Mouse (Mus musculus) midbrain, embryonic 13.5 days (tissue): Measurements from ENCODE around the gene Tmem108. TPM values are rescaled to one million over a fixed set of nuclear protein-coding genes. Genes with fewer than 3 reads are reported as not detected.

Experiments used
- ATAC-seq: fragments of 200-750 bp; cut with Nextera tagmentation; 2 replicates; pipeline ENCODE4 v1.8.0; 2017; ENCODE audit warnings: mild to moderate bottlenecking, moderate TSS enrichment, moderate library complexity
- H3K27ac ChIP-seq: fragments of 300-500 bp; sonication (generic); 2 replicates; pipeline ENCODE4 v1.5.1; 2015; ENCODE audit warnings: inconsistent platforms, mild to moderate bottlenecking, moderate library complexity
- H3K27me3 ChIP-seq: fragments of 300-500 bp; sonication (generic); 2 replicates; pipeline ENCODE4 v1.6.1; 2015; ENCODE audit warnings: mild to moderate bottlenecking, inconsistent platforms
- H3K36me3 ChIP-seq: fragments of 300-500 bp; sonication (generic); 2 replicates; pipeline ENCODE4 v1.6.1; 2015; ENCODE audit warnings: mild to moderate bottlenecking, inconsistent platforms
- H3K4me1 ChIP-seq: fragments of 300-500 bp; sonication (generic); replicated peaks from 2 replicates; pipeline ENCODE4 v1.6.1; 2015; ENCODE audit warnings: inconsistent platforms
- H3K4me2 ChIP-seq: fragments of 300-500 bp; sonication (generic); replicated peaks from 2 replicates; pipeline ENCODE4 v1.6.1; 2015; ENCODE audit warnings: moderate library complexity, mild to moderate bottlenecking, inconsistent platforms
- H3K4me3 ChIP-seq: fragments of 300-500 bp; sonication (generic); replicated peaks from 2 replicates; pipeline ENCODE4 v1.5.1; 2015; ENCODE audit warnings: mild to moderate bottlenecking, inconsistent platforms
- H3K9ac ChIP-seq: fragments of 300-500 bp; sonication (generic); replicated peaks from 2 replicates; pipeline ENCODE4 v1.6.1; 2015; ENCODE audit warnings: mild to moderate bottlenecking, inconsistent platforms
- H3K9me3 ChIP-seq: fragments of 300-500 bp; sonication (generic); 2 replicates; pipeline ENCODE4 v1.6.1; 2016; ENCODE audit warnings: mild to moderate bottlenecking, inconsistent platforms
- WGBS: fragments of 180-500 bp; shearing (Covaris S2); methylation state at CpG from one replicate; pipeline ENCODE4 v1.1.7; 2015; 5-methylcytosine and 5-hydroxymethylcytosine counted together
- polyA plus RNA-seq: library from polyadenylated mRNA; unstranded; fragments of >200 nt; fragmentation: Nextera tagmentation; extraction: Ambion mirVana; gene quantifications from 2 replicates; pipeline ENCODE4 v1.2.1, GENCODE M21; 2015

The Tmem108 gene
- polyA plus RNA-seq, 1 experiment from 2014 or later = 23.4 TPM

DNA sequence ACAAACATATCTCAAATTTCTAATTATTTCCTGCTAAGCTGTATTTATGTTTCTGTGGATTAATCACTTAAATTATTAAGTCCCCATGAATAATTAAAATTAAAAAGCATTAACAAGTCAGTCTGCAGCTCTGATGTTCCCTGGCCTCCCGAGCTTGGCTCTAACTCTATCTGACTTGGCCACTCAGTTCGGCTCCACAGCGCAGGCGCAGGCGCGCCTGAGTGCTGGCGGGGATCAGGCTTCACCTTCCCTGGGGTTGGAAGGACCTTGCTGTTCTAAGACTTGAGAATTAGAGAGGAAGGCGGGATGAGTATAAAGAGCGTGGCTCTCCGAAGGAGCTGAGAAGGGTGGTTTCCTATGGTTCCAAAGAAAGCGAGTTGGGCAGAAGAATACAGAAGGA, 41.6 kb downstream of the Tmem108 start:
- Histone ChIP-seq H3K27ac (no peak overlapping the region), H3K4me3 (no peak overlapping the region), H3K4me2 (no peak overlapping the region), H3K27me3 (no peaks in the 10 kb centered on the region), H3K36me3 (peaks cover 6% of the 10 kb centered on the region; the same call in 1 of the 2 replicates), H3K4me1 (no peaks in the 10 kb centered on the region), H3K9me3 (no peaks in the 10 kb centered on the region), H3K9ac (no peak overlapping the region)
- ATAC-seq = no peak
- WGBS = 89% methylated on average over 11 of the region's 11 CpGs

DNA sequence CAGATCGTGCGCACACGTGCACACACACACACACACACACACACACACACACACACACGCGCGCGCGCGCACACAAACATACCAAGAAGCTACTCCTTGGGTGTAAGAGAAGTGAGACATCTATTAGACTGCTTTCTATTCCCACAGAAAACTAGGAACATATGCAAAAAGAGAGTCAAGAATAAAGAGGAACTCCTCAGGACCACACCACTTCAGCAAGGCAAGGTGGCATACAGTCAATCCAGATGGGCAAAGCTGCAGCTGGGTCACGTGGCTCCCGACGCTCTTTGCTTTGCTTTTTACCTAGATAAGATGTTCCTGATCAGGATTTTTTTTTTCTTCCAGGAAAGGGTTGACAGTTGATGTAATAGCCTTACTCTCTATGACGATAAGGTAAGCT, 45.6 kb downstream of the Tmem108 start:
- no peak overlapping the region for H3K4me2 ChIP-seq
- ATAC-seq = no peak
- H3K27me3 ChIP-seq = no peaks in the 10 kb centered on the region
- no peaks in the 10 kb centered on the region for H3K9me3 ChIP-seq
- H3K4me1 ChIP-seq = 0 out of 2 replicates have a peak, but pooled peaks cover 5% of the 10 kb centered on the region
- 95% methylated on average over 13 of the region's 13 CpGs for WGBS
- no peak overlapping the region for H3K27ac ChIP-seq
- no peak overlapping the region for H3K4me3 ChIP-seq
- H3K9ac ChIP-seq = no peak overlapping the region
- peaks cover 3% of the 10 kb centered on the region; the same call in 1 of the 2 replicates for H3K36me3 ChIP-seq

DNA sequence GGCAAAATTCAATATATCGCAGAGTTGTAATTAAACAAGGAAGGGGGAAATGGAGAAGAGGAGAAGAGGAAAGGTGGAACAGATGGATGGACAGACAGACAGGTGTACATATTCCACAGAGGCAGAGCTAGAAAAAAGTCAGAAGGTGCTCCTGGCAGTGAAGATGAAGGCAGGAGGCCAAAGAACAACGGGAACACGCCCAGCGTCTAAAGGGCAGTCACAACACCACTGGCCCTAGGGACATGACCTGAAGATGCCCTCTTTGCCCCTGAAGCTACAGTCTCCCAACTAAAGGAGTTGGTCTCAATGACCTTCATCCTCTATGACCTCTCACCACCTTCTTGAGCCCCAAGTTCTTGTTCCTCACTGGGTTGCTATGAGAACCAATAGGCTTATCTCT, 46.3 kb downstream of the Tmem108 start:
- 98% methylated on average over 4 of the region's 4 CpGs for WGBS
- no peak for ATAC-seq
- no peak overlapping the region for H3K9ac ChIP-seq

DNA sequence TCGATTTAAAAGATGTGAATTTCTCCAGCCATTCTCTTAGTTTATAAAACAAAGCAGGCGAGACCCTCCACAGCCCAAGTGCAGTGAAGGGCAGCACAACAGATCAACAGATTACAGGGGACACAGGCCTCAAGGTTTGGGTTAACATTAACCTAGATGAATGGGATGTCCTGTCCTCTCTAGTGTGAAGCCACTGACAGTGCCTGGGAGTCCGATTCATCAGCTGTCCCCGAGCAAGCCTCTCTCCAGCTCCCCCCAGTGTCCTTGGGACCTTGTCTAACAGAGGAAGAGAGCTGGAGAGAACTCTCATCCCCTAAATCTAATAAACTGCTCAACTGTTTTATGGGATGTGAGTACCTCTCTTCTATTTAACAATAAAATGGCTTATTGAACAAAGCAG, 48.4 kb downstream of the Tmem108 start:
- Histone ChIP-seq H3K4me3 (no peak overlapping the region), H3K4me1 (0 out of 2 replicates have a peak, but pooled peaks cover 5% of the 10 kb centered on the region), H3K27ac (no peak overlapping the region), H3K4me2 (no peak overlapping the region), H3K36me3 (no peaks in the 10 kb centered on the region), H3K9ac (no peak overlapping the region), H3K27me3 (no peaks in the 10 kb centered on the region), H3K9me3 (no peaks in the 10 kb centered on the region)
- WGBS = 84% methylated on average over 4 of the region's 4 CpGs
- no peak for ATAC-seq

More for the DNA sequence above, 46.3 kb downstream of the Tmem108 start:
- Histone ChIP-seq H3K4me2 (no peak overlapping the region), H3K27ac (no peak overlapping the region), H3K27me3 (no peaks in the 10 kb centered on the region), H3K36me3 (no peaks in the 10 kb centered on the region), H3K9me3 (no peaks in the 10 kb centered on the region), H3K4me3 (no peak overlapping the region), H3K4me1 (0 out of 2 replicates have a peak, but pooled peaks cover 5% of the 10 kb centered on the region)

DNA sequence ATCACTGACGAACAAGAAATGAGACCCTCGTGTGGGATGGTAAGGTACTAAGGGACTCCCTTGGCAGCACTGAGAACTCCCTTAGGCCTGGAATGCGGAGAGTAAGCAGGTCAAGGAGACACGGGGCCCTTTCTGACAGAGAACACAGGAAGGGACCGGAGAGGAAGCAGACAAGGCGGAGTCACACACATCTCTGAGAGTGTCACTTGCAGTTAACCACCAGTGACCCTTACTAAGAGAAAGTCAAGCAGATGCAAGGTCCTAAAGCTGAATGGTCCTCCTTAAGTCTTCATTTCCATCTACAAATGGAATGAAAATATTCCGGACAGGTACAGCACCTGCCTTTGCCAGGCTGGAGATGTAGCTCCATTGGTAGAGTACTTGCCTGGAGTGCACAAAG, 48.9 kb downstream of the Tmem108 start:
- Histone ChIP-seq H3K9me3 (no peaks in the 10 kb centered on the region), H3K27ac (no peak overlapping the region), H3K4me2 (no peak overlapping the region), H3K4me3 (no peak overlapping the region), H3K36me3 (no peaks in the 10 kb centered on the region), H3K27me3 (no peaks in the 10 kb centered on the region), H3K9ac (no peak overlapping the region), H3K4me1 (0 out of 2 replicates have a peak, but pooled peaks cover 5% of the 10 kb centered on the region)
- 85% methylated on average over 7 of the region's 7 CpGs for WGBS
- ATAC-seq = no peak

DNA sequence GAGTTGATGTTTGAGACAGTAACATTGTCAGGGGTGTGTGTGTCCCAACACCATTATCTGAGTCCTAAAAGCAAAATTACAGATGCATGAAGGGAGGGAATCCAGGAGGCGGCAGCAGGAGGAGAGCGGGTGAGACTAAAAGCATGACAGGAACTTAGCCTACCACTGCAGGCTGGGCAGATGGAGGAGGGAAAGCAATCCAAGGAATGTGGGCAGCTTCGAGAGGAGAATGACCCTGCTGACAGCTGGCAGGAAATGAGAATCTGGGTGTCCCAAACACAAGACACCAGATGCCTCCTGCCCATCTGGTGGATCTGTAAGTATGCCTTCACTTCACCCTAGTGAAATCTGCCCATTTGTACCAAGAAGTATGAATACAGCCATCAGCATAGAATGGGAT, 51.9 kb downstream of the Tmem108 start:
- Histone ChIP-seq H3K27me3 (no peaks in the 10 kb centered on the region), H3K36me3 (no peaks in the 10 kb centered on the region; the same call in 1 of the 2 replicates), H3K4me3 (no peak overlapping the region), H3K9ac (no peak overlapping the region), H3K4me1 (0 out of 2 replicates have a peak, but pooled peaks cover 5% of the 10 kb centered on the region), H3K27ac (no peak overlapping the region), H3K4me2 (no peak overlapping the region), H3K9me3 (no peaks in the 10 kb centered on the region)
- no peak for ATAC-seq
- 67% methylated on average over 3 of the region's 3 CpGs for WGBS

DNA sequence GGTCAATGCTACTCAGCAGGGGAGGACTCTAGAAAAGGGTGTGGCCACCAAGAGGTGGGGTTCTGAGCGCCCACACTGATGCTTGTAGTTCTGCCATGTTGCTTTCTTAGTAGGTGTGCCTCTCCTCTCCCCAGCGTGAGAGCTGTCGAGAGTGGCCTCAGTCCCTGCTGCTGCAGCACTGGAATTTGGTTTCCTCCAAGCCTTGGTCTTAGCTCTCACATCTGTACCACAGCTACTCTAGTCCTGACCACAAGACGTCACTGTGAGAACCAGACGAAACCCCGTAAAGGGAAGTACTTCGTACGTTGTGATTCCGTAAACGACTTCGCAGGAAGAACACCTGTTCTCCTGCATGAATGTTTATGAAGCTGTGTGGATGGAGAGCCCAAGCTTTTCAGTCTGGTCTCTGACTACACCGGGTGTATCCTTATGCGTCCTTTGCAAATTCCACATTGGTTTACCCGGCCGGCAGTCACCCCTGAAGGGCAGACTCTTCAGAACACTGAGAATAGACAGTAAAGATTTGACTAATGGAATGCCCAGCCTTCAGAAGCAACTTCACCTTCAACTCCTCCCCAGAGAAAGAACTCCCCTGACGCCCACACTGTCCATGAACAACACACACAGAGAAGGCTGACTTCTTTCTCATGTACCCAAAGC, 53.0 kb downstream of the Tmem108 start:
- H3K36me3 ChIP-seq = no peaks in the 10 kb centered on the region; the same call in 1 of the 2 replicates
- no peak overlapping the region for H3K4me2 ChIP-seq
- no peak overlapping the region for H3K4me3 ChIP-seq
- no peak overlapping the region for H3K27ac ChIP-seq
- H3K27me3 ChIP-seq = no peaks in the 10 kb centered on the region
- no peaks in the 10 kb centered on the region for H3K9me3 ChIP-seq
- 0 out of 2 replicates have a peak, but pooled peaks cover 5% of the 10 kb centered on the region for H3K4me1 ChIP-seq
- WGBS = 88% methylated on average over 16 of the region's 16 CpGs
- no peak overlapping the region for H3K9ac ChIP-seq
- ATAC-seq = no peak

DNA sequence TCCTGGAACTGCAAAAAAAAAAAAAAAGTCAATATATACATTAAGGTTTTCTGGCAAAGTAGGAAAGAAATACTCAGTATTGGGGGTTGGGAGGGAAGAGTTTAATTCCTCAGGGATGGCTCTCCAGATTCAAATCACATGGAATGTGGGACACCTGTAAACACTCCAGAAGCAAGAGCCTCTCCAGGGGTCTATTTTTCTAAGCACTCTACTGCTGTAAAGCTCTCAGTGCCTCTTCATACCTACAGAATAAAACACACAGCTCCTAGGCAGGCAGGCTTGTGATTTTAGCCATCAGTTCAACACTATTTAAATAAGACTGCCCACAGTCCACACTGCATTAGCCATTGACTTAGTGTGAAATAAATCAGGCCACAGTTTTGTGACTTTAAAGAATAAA, 53.8 kb downstream of the Tmem108 start:
- Histone ChIP-seq H3K27ac (no peak overlapping the region), H3K4me3 (no peak overlapping the region), H3K36me3 (no peaks in the 10 kb centered on the region; the same call in 1 of the 2 replicates), H3K4me2 (no peak overlapping the region), H3K27me3 (no peaks in the 10 kb centered on the region), H3K9me3 (no peaks in the 10 kb centered on the region), H3K4me1 (0 out of 2 replicates have a peak, but pooled peaks cover 5% of the 10 kb centered on the region), H3K9ac (no peak overlapping the region)
- no peak for ATAC-seq

DNA sequence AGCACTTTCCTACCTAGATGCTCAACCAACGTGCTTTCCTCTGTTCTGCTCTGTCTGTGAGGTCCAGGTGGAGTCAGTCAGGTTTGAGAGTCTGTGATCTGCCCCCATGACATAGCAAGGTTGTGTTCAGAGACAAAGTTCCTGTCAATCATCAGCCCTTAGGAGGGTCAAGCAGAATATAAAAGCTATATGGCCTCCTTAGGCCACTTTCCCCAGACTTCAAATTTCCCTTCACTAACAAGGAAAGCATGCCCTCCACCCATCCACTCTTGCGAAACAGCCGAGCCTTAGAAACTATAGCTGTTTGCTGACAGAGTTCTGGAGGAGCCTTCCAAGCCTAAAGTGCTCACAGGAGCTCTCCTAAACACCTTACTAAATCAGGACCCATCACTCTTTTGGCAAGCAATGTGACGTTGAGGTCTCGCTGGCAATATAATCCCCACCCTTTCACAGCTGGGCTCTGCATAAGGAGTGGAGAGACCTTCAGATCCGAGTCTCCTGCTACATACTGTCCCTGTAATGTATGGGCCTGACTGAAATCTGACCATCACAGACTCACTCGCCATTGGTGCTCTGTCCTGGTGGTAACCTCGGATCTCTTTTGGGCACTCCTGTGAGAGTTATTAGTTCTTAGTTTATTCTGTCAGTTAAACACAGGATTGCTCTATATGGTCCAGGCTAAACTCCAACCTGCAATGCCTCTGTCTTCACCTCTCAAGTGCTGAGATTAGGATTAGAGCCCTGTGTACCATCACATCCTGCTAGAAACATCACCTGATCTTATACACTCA, 54.4 kb downstream of the Tmem108 start:
- H3K4me2 ChIP-seq = no peak overlapping the region
- no peak overlapping the region for H3K27ac ChIP-seq
- H3K4me1 ChIP-seq = 0 out of 2 replicates have a peak, but pooled peaks cover 5% of the 10 kb centered on the region
- no peaks in the 10 kb centered on the region for H3K9me3 ChIP-seq
- no peaks in the 10 kb centered on the region; the same call in 1 of the 2 replicates for H3K36me3 ChIP-seq
- H3K27me3 ChIP-seq = no peaks in the 10 kb centered on the region
- H3K9ac ChIP-seq = no peak overlapping the region
- no peak overlapping the region for H3K4me3 ChIP-seq
- ATAC-seq = no peak
- 86% methylated on average over 8 of the region's 8 CpGs for WGBS

DNA sequence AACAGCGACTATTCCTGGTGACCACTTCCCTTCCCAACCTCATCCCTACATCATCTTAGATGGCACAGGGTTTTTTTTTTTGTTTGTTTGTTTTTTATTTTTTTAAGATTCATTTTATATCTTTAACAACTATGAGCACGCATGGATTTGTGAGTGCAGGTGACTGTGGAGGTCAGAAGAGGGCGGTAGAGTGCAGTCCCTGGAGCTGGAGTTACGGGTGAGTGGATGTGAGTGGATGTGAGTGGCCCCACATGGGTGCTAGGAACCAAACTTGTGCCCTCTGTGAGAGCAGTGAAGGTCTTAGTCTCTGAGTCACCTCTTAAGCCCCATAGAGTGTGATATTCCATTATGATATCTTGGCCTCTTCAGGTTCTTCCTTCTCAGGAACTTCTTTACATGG, 55.9 kb downstream of the Tmem108 start:
- Histone ChIP-seq H3K9me3 (no peaks in the 10 kb centered on the region), H3K9ac (no peak overlapping the region), H3K36me3 (no peaks in the 10 kb centered on the region; the same call in 1 of the 2 replicates), H3K4me3 (no peak overlapping the region), H3K27me3 (no peaks in the 10 kb centered on the region), H3K4me2 (no peak overlapping the region), H3K27ac (no peak overlapping the region), H3K4me1 (peaks cover 6% of the 10 kb centered on the region)
- ATAC-seq = no peak
- 92% methylated on average over 4 of the region's 4 CpGs for WGBS

DNA sequence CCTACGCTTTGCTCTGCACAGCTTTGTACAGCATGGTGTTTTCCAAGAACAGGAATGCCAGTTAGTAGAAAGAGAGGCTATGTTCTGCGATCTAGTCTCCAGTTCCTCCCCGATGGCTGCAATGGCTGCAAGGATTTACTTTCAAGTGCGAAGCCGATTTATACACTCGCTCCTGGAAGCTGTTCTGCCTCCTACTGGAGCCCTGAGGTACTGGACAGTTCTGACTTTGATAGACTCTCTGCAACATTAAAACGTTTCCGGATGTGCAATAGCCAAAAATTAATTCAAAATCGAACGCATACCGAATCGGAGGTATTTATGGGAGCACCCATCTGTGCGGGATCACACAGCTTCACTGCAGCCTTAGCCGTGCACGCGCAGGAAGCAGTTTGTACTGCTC, 58.6 kb downstream of the Tmem108 start:
- H3K27ac ChIP-seq = no peak overlapping the region
- ATAC-seq = no peak
- 82% methylated on average over 16 of the region's 16 CpGs for WGBS
- H3K4me1 ChIP-seq = peaks cover 6% of the 10 kb centered on the region
- H3K9me3 ChIP-seq = no peaks in the 10 kb centered on the region
- H3K27me3 ChIP-seq = no peaks in the 10 kb centered on the region
- no peak overlapping the region for H3K9ac ChIP-seq
- H3K4me2 ChIP-seq = no peak overlapping the region
- no peaks in the 10 kb centered on the region; the same call in 1 of the 2 replicates for H3K36me3 ChIP-seq
- H3K4me3 ChIP-seq = no peak overlapping the region

DNA sequence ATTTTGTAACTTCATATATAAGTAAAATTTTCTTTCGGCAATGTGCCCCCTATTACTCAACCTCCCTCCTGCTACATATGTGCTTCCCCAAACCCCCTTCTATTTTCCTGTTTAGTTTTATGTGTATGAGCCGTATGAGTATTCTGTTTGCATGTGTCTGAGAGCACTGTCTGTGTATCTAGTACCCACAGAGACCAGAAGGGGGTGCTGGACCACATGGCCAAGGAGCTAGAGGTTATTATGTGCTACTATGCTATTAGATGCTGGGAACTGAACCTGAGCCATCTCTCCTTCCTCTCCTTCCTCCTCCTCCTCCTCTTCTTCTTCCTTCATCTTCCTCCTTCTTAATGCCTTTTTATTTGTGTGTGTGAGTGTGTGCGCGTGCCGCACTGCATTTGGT, 59.2 kb downstream of the Tmem108 start:
- Histone ChIP-seq H3K4me1 (peaks cover 7% of the 10 kb centered on the region), H3K27ac (no peak overlapping the region), H3K36me3 (no peaks in the 10 kb centered on the region; the same call in 1 of the 2 replicates), H3K9me3 (no peaks in the 10 kb centered on the region), H3K9ac (no peak overlapping the region), H3K4me2 (no peak overlapping the region), H3K4me3 (no peak overlapping the region), H3K27me3 (no peaks in the 10 kb centered on the region)
- no peak for ATAC-seq
- WGBS = 91% methylated on average over 5 of the region's 5 CpGs
